Mouse (Mus musculus) ES-Bruce4 (cell line): Measurements from ENCODE around the gene Crocc2.

Experiments
- CTCF ChIP-seq: IDR thresholded peaks from one replicate; pipeline ENCODE4 v1.8.1; 2011; ENCODE audit warnings: low read depth, low read length
- POLR2A ChIP-seq: IDR thresholded peaks from one replicate; pipeline ENCODE4 v1.8.1; 2011; ENCODE audit warnings: low read length; ENCODE audit not compliant: insufficient read depth

DNA sequence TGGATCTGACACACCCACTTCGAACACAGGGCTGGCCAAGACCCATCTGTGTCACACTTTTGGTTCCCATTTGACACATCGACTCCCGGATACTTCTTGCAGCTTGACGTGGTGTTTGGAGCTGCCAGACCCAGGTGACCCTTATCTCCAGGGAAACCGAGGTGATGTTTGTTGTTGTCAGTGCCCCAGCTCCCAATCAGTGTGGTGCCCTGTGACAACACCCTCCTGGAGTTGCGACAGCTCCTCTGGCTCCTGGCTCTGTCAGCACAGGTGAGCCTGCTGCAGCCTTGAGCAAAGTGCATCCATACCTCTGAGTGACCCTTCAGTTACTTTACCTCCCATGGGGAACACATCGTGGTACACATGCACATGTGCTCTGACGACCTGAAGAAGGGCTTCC, 35.8 kb upstream of the Crocc2 start:
- TF ChIP-seq CTCF: no peak
- no peak for TF ChIP-seq POLR2A
